Mouse (Mus musculus) brain, adult 2 months (tissue): ENCODE measurements around the gene Otub2.

Experiments
- DNase-seq: peaks from one replicate; pipeline ENCODE4 v3.0.0; 2011; ENCODE audit warnings: low read depth, low spot score

Otub2 gene

DNA sequence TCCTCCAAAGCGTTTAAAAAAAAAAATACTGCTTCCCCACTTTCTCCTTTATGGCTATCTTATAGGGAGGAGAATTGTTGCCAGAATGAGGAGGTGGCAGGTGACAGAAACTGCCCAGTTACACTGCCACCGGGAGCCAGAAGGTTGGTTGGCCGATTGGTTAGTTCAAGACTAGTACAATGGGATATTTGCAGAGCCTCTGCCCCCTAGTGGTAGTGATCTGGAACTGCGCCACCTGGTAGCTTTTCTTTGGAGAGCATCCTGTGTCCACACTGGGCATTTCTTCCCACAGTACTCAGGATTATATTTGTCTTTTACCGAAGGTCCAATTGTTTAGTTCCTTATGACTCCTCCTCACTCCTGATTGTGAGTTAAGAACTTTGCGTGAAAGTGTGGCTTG is 16.8 kb upstream of the Otub2 start:
- DNase-seq, result peak; percentile 62

DNA sequence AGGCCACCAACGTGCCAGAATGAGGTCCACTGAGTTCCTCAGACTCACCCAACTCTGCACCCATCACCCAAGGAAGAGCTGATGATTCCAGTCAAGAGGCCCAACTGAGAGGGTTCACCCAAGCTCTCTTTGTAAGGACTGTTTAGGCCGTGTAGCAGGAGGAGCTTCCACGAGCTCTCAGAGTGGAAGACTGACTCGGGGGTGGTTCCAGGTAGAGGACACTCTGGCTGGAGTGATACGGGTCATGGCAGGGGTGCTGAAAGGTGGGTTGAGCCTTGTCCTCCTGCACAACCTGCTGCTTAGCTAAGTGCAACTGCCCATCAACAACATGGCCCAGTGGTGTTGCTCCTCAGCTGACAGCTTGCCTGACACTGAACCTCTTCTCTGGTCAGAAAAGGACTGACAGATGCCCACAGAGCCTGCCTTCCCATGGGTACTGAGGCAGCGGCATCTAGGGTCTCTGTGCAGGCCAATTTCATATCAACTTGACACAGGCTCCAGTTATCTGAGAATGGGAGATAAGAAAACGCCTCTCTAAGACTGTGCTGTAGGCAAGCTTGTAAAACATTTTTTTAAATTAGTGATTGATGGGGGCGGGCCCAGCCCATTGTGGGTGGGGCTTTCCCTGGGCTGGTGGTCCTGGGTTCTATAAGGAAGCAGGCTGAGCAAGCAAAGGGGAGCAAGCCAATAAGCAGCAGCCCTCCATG is 14.8 kb upstream of the Otub2 start:
- DNase-seq, result no peak

DNA sequence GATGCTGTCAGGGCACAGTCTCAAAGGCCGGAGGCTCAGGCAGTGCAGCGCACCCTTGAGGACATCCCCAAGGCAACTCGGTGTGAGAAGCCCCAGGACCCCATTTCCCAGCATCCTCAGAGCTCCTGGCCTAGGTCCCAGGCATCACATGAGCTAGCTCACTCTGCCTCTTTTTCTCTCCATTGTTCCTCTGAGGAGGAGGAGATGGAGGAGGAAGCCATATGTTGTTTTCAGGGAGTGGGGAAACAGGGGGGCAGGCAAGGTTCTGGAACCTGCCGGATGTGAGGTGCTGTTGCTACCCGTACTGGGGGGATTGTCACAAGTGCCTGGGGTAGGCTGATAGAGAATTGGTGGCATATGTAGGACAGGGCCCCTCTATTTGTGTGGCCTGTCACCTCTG is 12.4 kb upstream of the Otub2 start:
- DNase-seq, result peak; percentile 88

DNA sequence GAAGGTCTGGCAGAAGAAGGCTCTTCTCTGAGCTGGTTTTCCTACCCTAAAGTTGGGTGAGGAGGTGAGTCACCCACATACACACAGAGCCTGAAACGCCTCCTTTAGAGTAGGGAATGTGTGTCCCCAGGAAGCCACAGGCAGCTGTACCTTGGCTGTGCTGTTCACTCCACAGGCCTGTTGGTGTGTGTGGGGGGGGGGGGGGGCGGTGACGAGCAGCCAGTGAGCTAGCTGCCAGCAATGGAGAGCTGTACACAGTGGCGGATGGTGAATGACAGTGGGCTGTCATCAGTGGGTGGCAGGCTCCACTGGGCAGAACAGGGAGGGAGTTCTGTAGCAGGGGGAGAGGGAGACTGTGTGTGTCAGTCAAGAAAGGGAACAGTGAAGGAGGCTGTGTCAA is 11.7 kb upstream of the Otub2 start:
- DNase-seq, result peak; percentile 89

DNA sequence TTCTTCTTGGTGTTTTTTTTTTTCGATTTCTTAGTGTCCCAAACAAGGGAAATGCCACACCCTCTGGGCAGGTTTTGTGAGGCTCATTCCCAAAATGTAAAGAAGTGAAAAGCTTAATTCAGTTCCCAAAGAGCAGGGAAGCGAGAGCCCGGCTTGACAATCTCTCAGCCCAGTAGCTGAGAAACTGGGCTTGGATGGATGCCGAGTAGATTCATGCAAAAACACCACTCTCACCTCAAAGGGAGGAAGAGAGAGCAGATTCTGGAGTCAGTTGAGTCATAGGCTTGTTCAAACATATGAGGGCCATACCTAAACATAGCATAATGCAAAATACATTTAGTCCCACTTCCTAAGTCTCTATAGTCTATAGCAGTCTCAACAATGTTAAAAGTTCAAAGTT is 8.3 kb upstream of the Otub2 start:
- peak; percentile 75 for DNase-seq

DNA sequence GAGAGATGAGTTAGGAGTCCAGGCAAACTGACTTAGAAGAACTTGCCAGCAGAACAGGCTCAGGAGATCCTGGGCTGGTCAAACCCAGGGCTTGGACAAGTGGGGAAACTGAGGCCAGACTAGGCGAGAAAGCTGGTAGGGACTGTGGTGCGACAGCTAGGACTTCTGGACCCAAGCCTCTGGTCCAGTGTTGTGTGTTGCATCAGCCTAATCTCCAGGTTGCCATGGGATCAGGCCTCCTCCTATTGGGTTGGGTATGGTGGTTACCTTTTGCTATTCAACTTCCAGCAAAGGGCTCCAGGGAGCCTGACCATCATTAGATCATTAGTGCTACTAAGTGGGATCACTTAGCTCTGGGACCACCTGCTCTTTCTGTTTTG is 856 bp downstream of the Otub2 start:
- DNase-seq, result no peak

DNA sequence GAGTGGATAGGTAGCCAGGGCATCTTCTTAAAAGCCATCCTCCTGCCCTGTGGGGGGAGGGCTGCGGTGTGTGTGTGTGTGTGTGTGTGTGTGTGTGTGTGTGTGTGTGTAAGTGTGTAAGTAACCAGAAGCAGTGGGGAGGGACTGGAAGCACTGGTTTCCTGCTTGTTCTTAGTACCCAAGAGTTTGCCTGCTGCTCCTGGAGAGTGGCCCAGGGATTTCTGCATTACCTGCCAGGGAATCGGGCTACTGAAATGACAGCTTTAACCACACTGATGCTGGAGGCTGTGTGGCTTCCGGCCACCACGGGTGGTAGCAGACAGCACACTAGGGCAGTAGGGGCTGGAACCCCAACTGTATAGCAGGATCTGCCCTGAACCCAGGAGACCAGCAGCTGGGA is 1.5 kb downstream of the Otub2 start:
- DNase-seq, result peak; percentile 54

DNA sequence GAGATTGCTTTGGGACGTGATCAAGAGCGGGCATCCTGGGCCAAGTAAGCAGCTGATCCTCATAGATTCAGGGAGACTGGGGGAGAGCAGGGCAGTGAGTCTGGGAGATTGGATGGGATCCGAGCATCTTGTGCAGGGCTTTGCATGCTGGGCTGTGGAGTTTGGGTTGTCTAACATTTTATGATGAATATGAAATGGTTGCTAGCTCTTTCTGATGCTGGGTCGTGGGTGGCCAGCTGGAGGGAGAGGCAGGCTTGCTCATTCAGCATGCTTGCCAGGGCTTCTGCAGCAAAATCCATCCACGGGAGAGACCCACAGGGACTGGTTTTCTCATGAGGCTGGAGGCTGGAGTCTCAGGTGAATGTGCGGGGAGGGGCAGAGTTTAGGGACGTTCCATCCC is 2.6 kb downstream of the Otub2 start:
- DNase-seq, result peak; percentile 82

DNA sequence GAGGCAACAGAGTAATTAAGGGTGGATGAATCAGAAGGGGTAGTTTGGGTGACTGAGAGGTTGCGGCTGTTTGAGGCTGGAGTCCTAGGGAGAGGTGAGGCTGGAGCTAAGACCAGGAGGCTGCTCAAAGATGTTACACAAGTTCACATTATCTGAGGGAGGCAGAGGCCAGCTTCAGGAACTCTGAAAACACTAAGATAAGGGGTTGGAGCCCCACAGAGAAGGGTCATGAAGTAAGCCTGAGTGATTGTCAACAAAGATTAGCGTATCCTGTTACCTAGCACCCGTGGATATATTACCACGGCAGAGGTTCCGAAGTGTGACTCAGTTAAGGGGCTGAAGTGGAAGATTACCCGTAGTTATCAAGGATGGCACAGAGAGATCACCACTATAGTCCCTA is 5.0 kb downstream of the Otub2 start:
- DNase-seq, result no peak

DNA sequence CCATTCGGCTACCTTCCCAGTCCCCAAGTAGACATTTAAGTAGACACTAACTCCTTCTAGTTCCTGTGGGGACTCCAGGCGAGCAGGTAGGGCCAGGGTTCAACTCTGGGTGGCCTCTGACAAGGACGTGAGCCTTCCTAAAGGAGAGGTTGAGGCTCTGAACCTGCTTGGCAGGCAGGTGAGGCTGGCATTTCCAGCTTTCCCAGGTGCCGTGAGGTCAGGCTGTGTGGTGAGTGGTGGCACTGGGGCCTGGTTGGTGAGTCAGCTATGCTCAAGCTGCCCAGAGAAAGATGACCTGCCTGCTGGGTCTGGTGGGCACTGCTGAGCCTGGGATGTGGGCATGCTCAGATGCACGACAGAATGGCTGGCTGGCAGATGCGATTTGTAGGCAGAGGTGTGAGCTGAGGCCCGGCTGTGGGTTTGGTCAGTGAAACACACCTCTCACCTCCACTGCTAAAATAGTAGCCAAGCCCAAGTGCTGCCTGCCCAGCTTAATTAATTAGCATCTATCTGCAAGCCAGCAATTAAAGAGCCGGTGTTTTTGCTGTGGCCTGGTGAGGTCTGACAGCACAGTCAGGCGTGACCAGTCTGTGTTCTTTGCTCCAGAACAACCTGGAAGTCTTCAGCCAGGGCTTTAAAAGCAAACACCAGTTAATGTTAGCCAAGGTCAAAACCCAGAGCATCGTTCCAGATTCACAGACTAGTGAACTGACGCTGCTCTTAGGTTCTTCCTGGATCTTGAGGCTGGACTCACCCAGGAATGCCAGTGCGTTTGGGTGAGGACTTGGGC is 7.2 kb downstream of the Otub2 start:
- DNase-seq, result peak; percentile 44

DNA sequence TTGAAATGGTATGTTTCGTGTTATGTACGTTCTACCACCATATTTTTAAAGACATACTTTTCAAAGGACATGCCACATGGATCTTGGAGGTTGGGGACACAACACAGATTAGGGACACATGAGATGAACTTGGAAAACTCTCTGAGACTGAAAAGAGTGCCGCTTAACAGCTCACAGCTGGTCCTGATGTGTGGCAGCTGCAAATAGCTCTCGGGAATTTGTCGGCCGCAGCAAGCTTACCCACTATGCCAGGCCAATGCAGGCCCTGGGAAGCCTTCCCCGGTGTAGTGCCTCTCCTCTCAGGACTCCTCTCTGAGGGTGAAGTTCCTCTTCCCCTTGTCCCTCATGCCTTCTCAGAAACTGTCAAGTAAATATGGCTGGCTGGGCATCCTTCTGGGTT is 8.3 kb downstream of the Otub2 start:
- no peak for DNase-seq

DNA sequence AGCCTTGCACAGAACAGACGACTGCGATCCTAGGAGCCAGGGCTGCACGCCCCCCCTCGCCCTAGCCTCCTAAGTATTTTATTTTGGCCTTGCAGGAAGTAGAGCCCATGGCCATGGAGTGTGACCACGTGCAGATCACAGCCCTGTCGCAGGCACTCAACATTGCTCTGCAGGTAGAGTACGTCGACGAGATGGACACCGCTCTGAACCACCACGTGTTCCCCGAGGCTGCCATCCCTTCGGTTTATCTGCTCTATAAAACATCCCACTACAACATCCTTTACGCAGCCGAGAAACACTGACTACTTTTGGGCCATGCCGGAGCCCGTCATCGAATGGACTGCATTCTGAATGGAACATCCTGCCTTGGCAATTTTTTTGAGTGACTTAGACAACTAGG is 15.6 kb downstream of the Otub2 start:
- DNase-seq, result no peak

DNA sequence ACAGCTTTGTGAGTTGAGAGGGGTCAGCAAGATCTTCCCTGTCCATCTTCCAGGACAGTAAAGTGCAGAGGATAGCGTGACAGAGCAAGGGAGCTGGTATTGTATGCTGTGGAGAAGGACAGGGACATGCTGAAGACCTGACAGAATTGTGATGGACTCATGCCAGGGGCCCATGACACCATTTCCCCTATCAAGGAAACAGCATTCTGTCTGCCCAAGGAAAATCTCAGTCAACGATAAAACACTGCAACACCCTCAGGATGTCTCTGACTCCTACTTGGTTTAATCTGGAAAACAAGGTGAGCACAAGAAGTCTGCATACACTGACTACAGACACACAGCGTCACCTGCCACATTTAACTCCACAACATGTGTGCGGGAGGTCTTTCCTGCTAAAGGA is 19.2 kb downstream of the Otub2 start, which contains the start of gene 9330161L09Rik:
9330161L09Rik (minus strand) TSS at position 101 of the 400 bp plus-strand sequence.
- no peak for DNase-seq

DNA sequence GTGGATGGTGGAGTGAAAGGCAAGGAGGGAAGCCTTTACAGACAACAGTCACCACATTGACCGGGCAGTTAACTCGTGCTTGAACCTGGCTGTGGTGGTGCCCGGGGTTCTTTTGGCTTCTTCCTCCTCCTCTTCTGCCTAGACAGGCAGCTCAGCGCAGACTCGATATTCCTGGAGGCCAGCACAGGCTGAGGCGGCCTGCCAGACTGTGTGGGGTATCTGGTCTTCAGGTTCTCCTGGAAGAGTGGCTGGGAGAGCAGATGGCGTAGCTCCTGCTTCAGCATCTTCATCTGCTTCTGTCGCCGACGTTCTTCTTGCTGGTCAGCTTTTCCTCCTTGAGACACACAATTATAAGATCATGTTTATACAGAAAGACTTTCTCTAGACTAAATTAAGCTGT is 19.7 kb downstream of the Otub2 start:
- peak; percentile 88 for DNase-seq

DNA sequence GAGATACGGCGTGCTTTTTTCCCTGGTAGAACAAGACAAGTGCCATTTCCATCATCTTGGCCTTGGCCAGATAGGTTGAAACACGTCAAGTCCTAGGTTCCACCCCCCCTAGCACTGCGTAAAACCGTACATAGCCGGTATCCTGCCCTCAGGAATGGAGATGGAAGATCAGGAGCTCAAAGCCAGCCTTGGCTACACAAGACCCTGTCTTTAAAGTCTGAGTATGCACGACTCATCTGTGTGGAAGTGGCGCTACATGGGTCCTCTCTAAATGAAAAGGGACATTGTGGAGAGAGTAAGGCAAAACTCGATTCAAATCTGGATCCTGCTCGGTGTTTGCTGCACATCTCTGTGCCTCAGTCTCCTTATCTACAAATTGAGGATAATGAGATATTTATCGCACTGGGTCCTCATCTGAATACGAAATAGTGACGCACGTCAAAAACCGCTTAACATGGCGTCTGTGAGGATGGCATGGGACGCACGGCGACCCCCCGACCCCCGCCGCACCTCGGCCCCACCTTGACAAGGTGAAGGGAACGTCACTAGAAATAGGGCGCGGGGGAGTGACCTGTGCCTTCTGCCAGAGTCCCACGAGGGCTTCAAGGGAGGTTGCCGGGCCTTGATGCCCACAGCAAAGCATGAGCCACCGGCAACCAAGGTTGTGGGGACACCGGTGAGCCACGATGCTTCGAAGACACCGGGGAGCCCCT is 36.7 kb downstream of the Otub2 start:
- peak; percentile 37 for DNase-seq

DNA sequence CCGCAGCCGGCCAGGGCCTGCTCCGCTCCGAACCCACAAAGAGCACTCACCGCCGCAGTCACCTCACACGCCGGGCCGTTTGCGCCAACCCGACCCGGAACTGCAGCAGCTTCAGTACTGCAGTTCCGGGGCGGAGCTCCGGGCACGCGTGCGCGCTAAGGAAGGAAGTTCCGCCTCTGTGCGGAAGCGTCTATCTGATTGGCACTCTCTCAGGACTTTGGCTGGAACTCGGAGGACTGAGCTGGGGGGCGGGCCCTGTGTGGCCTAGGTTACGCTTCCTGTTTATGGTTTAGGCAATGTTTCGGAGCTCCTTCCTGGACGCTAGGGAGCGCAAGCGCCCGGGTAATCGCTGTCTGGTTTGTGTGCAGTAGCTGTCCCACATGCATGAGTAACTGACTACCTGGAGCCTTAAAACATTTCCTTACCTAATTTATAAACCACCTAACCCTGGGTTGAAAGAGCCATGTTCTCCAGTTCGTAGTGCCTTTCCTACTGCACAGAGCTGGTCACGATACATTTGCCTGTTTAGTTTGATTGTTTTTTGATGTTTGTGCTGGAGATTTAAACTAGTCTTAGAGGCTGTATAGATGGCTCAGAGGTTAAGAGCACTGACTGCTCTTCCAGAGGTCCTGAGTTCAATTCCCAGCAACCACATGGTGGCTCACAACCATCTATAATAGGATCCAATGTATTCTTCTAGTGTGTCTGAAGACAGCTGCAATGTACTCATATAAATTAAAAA is 37.4 kb downstream of the Otub2 start, which contains the start of gene Ddx24:
Ddx24 (minus strand) TSS at position 102 of the 742 bp plus-strand sequence.
- peak; percentile 100 for DNase-seq

DNA sequence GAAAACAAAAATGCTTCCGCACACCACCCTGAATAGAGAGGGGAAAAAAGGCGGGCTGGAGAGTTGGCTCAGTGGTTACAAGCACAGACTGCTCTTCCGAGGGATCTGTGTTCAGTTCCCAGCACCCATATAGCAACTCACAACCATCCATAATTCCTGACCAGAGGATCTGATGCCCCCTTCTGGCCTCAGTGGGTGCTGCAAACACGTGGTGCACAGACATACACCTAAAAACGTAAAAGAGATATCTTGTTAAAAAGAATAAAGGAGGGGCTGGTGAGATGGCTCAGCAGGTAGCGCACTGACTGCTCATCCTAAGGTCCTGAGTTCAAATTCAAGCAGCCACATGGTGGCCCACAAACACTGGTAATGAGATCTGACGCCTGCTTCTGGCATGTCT is 38.2 kb downstream of the Otub2 start:
- no peak for DNase-seq

DNA sequence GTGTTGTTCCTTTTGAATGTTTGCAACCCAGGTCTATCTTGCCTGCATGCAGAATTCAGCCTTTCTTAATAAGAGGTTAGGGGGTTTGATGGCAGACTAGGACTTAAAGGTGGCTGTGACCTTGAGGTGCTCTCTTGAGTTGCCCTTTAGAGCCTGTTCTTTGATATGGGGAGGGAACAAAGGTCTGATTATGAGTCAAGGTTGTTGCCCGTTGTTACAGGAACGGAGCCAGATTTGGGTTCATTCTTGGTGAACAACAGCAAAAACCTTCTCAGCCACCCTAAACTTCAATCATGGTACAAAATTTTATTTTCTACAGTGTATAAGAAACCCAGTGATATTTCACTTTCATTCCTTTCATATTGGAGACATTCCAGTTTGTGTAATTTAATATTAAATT is 44.9 kb downstream of the Otub2 start:
- no peak for DNase-seq

DNA sequence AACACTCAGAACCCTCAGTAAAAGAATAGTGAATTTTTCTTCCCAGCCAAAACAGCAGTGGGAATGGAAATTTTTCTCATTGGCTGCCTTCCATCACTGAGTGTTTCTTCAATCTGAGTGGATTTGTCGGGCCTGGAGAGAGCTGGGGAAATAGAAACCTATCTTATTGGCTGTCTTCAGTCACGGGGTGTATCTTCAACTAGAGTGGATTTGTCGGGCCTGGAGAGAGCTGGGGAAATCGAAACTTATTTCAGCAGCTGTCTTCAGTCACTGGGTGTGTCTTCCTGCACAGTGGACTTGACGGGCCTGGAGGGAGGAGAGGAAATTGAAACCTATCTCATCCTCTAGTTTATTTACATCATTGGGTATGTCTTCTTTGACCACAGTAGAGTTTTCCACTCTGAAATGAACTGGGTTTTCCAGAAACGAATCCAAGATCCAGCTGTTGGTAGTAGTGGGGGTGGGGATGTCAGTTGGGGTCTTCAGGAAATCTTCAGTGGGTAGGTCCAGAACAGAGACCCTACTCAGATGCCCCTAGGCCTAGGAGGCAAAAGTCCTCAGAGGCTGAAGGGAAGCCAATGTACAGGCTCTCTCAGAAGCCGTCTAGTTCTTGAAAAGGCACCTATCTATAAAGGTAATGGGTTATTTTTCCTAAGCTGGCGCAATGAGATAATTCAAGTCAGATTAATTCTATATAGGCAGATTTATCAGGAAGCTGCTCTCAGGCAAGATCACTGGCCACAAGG is 45.7 kb downstream of the Otub2 start, which contains the start of gene Ifi27:
Ifi27 (plus strand) TSS at position 226 of the 746 bp plus-strand sequence.
- peak; percentile 90 for DNase-seq

DNA sequence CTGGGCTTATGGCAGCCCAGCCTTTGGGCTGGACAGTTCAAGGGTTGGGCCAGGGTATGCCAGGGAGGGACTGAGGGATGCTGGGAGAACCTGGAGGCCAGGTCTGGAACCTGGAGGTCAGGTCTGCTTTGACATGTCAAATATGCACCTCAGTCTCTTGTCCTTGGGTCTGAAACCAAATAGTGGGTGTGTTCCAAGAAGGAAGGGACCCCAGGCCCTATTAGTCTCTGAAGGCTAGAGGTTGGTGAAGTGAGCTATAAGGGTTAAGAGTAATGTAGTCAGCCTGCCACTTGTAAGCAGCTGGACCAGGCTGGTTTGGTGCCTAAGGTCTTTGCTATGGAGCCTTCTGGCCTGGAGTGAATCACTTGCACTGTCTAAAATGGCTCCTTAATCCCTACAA is 46.4 kb downstream of the Otub2 start:
- DNase-seq, result no peak

DNA sequence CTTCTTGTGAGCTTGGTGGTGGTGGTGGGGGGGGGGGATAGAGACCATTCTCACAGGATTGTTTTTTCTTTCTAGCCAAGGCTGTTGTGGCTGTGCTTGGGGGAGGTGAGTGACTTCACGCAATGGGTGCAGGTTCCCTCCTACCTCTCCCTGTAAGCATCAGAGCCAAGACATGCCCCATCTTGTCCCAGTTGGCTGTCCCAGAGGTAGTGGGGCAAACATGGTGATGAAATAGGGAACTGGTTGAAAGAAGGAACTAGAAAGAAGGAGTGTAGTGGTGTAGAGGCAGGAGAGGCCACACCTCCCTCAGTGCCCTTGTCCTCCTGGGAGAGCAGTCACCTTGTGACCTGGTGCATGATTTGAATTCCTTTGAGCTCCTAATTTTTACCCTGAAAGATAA is 49.1 kb downstream of the Otub2 start:
- DNase-seq, result no peak
